Mouse (Mus musculus): ENCODE measurements around the gene Lpin2. TPM values are rescaled to one million over a fixed set of nuclear protein-coding genes. Genes with fewer than 3 reads are reported as not detected.

The Lpin2 gene
- polyA plus RNA-seq, 1 experiment from 2014 or later: 39.0 TPM

GRCm38 (mm10) chr17:71246022-71246421 is 63.7 kb downstream of the Lpin2 start:
- DNase-seq (ENCODE audit: low read depth, low spot score) (no peak), ATAC-seq (no peak)
- ChIA-PET POLR2A (interaction anchor here (0.5 kb wide), 1 partner anchor 133 kb away, joined by 5 read pairs; no protein-coding TSS in a partner anchor), CTCF (interaction anchor here (1.5 kb wide), 1 partner anchor 182 kb away, joined by 4 read pairs; no protein-coding TSS in a partner anchor)
- in situ Hi-C loops (cut with MboI; ENCODE audit: low pct_unique_long_range_greater_than_20kb): no loop called here
- TF ChIP-seq CTCF (IDR thresholded peaks at IDR 0.05): no peak
- H3K27me3 ChIP-seq: no peaks in the 10 kb centered on the region

- in situ Hi-C loops (cut with MboI; ENCODE audit: low pct_unique_long_range_greater_than_20kb): no loop called here
- DNase-seq (ENCODE audit: low read depth, low spot score): no peak
- ChIA-PET POLR2A (no interaction called here), CTCF (no interaction called here)
- TF ChIP-seq CTCF (IDR thresholded peaks at IDR 0.05): no peak
- no peak for ATAC-seq
- no peaks in the 10 kb centered on the region for H3K27me3 ChIP-seq
Measured at GRCm38 (mm10) chr17:71248963-71249362, 66.6 kb downstream of the Lpin2 start.

DNA sequence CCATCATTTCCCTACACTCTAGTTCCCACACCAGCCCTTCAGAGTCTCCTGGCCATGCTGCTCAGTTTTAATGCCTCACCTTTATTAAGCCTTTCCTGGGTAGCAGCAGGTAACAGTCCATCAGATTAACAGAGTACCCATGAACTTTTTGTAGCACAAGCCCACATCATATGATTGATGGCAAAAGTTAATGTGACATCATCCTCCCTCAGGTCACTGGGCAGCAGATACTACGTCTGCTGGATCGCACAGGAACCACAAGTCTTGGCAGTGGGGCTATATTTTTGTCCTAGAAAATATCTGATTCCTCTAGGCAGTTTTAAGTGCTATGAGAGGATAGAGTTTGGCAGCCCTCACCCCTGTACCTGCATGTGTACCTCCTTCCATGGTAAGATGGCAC is 67.7 kb downstream of the Lpin2 start:
- no peak for TF ChIP-seq CTCF (IDR thresholded peaks at IDR 0.05)
- CTCF ChIA-PET: interaction anchor here (0.6 kb wide), 1 partner anchor 26 kb away, joined by 3 read pairs; no protein-coding TSS in a partner anchor
- ATAC-seq (no peak), DNase-seq (ENCODE audit: low read depth, low spot score) (no peak)
- no peaks in the 10 kb centered on the region for H3K27me3 ChIP-seq
- in situ Hi-C loops (cut with MboI; ENCODE audit: low pct_unique_long_range_greater_than_20kb): no loop called here
- POLR2A ChIA-PET: no interaction called here

- CTCF ChIA-PET: no interaction called here
- no peak for ATAC-seq
- in situ Hi-C loops (cut with MboI; ENCODE audit: low pct_unique_long_range_greater_than_20kb): no loop called here
Measured at GRCm38 (mm10) chr17:71250819-71251600, 68.7 kb downstream of the Lpin2 start.

DNA sequence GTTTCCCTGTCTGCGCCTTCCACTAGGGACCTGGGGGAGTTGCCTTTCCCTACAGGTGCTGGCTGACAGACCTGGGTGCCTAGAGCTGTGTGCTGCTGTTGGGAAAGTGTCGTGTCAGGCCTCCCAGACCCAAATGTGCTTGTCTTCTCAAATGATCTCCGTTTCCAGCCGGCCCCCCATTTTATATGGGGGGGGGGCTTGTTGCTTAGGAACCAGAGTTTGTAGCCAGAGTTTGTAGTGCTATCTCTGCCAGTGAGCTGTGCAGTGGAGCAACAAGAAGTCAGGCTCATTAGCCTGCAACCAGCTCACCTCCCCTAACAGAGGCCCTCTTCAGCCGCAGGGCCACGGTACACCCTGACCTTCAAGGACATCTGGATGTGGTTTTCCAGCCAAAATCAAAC is 69.2 kb downstream of the Lpin2 start:
- no peaks in the 10 kb centered on the region for H3K27me3 ChIP-seq
- no peak for TF ChIP-seq CTCF (IDR thresholded peaks at IDR 0.05)
- ATAC-seq (no peak), DNase-seq (ENCODE audit: low read depth, low spot score) (no peak)
- CTCF ChIA-PET: no interaction called here
- in situ Hi-C loops (cut with MboI; ENCODE audit: low pct_unique_long_range_greater_than_20kb): no loop called here
- POLR2A ChIA-PET: no interaction called here

More at GRCm38 (mm10) chr17:71250819-71251600, 68.7 kb downstream of the Lpin2 start:
- POLR2A ChIA-PET: no interaction called here
- TF ChIP-seq CTCF (IDR thresholded peaks at IDR 0.05): no peak
- DNase-seq (ENCODE audit: low read depth, low spot score): no peak
- H3K27me3 ChIP-seq: no peaks in the 10 kb centered on the region

- in situ Hi-C loops (cut with MboI; ENCODE audit: low pct_unique_long_range_greater_than_20kb): no loop called here
- CTCF ChIA-PET: no interaction called here
- no peak for TF ChIP-seq CTCF (IDR thresholded peaks at IDR 0.05)
Measured at GRCm38 (mm10) chr17:71252101-71252500, 69.7 kb downstream of the Lpin2 start.

GRCm38 (mm10) chr17:71253391-71253790 is 71.0 kb downstream of the Lpin2 start:
- in situ Hi-C loops (cut with MboI; ENCODE audit: low pct_unique_long_range_greater_than_20kb): no loop called here
- no peak for ATAC-seq
- CTCF ChIA-PET: no interaction called here

More at GRCm38 (mm10) chr17:71252101-71252500, 69.7 kb downstream of the Lpin2 start:
- POLR2A ChIA-PET: no interaction called here
- H3K27me3 ChIP-seq: no peaks in the 10 kb centered on the region
- no peak for ATAC-seq
- DNase-seq (ENCODE audit: low read depth, low spot score): no peak

DNA sequence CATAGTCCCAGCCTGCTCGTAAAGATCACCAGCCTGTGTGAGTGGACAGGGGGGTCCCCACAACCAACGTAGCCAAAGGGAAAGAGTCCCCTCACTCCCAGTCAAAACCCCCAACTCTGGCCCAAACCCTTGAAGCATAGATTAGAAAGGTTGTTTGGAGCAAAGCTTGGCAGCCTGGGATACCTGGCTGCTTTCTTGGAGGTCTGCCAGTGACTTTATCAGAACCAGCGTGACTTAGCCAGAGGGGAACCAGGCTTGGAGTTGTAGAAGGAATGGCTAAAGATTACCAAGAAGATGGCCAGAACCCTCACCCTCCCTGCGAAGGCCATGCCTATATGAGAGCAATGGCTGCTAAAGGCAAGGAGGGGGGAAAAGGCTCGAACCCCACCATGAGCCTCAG is 71.7 kb downstream of the Lpin2 start:
- TF ChIP-seq CTCF (IDR thresholded peaks at IDR 0.05): no peak
- in situ Hi-C loops (cut with MboI; ENCODE audit: low pct_unique_long_range_greater_than_20kb): no loop called here
- H3K27me3 ChIP-seq: no peaks in the 10 kb centered on the region
- DNase-seq (ENCODE audit: low read depth, low spot score): no peak
- POLR2A ChIA-PET: interaction anchor here (0.5 kb wide), 1 partner anchor 46 kb away, joined by 3 read pairs; no protein-coding TSS in a partner anchor
- no peak for ATAC-seq
- CTCF ChIA-PET: no interaction called here

More at GRCm38 (mm10) chr17:71253391-71253790, 71.0 kb downstream of the Lpin2 start:
- TF ChIP-seq CTCF (IDR thresholded peaks at IDR 0.05): no peak
- no peak for DNase-seq (ENCODE audit: low read depth, low spot score)
- H3K27me3 ChIP-seq: no peaks in the 10 kb centered on the region
- POLR2A ChIA-PET: interaction anchor here (0.7 kb wide), 1 partner anchor 87 kb away, joined by 4 read pairs; no protein-coding TSS in a partner anchor

- ChIA-PET POLR2A (no interaction called here), CTCF (interaction anchor here (0.7 kb wide), 1 partner anchor 31 kb away, joined by 3 read pairs; no protein-coding TSS in a partner anchor)
- no peak for DNase-seq (ENCODE audit: low read depth, low spot score)
- ATAC-seq: no peak
- no peak for TF ChIP-seq CTCF (IDR thresholded peaks at IDR 0.05)
- in situ Hi-C loops (cut with MboI; ENCODE audit: low pct_unique_long_range_greater_than_20kb): no loop called here
- no peaks in the 10 kb centered on the region for H3K27me3 ChIP-seq
Measured at GRCm38 (mm10) chr17:71254736-71255135, 72.4 kb downstream of the Lpin2 start.

DNA sequence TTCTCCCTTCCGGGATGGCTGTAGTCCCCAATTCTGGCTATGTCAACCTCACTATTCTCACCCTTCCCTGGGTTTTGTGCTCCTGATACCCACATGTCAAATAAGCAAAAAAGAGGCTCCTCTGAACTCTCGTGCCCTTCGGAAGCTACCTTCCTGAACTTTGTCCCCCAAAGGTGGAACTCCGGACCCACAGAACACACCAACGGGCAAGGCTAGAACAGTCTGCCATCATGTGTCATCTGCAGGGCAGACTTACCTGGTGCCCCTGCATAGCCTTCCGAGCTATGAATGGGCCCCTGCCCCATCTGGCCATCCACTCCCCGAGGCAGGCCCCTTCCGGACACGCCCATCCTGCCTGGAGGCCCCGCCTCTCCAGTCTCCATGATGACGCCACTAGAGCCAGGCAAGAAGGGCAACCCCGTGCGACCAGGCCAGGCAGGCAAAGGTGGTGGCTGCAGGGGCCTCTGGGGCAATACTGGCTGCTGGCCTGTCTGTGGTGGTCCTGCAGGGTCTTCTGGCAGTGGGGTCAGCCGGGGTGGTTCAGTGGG is 73.8 kb downstream of the Lpin2 start:
- DNase-seq (ENCODE audit: low read depth, low spot score): no peak
- H3K27me3 ChIP-seq: no peaks in the 10 kb centered on the region
- TF ChIP-seq CTCF (IDR thresholded peaks at IDR 0.05): no peak
- CTCF ChIA-PET: no interaction called here
- in situ Hi-C loops (cut with MboI; ENCODE audit: low pct_unique_long_range_greater_than_20kb): no loop called here
- POLR2A ChIA-PET: no interaction called here
- ATAC-seq: peak; percentile 9
